8 mouse cellular contexts compared by ENCODE assay signal in the genomic region with DNA sequence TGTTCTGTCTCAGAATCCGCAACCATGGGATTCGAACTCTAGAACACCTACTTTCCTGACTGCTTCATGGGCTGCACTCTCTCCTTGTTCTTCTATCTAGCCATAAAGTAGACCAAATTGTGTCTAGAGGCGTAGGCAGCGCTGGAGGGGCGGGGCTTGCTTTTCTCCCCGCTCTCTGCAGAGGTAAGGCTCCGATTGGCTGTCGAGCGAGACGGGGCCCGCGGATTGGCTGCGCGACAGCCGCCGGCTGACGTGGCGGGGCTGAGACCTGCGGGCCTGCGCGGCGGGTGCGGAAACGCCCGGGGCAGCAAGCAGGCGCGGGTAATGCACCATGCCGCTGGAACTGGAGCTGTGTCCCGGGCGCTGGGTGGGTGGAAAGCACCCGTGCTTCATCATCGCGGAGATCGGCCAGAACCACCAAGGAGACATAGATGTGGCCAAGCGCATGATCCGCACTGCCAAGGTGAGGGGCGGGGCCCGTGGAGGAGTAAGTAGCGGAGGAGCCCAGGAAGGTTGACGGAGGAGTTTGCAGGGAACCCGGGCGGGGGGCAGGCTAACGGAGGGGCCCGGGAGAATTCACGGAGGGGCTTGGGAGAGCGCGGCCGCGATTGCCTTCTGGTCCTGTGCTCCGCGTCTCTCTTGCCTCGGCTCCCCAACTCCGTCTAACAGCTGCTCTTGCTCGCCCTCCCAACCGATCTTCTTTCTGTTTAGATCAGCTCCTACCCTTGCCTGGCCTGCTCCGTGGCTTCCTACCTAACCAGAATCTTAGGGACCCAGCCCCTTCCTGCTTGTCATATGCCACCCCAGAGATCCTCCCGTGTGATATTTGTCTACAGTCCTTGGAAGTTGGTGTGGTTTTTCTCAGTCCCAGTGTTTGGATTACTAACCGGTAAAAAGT. TPM values are rescaled to one million over a fixed set of nuclear protein-coding genes. Genes with fewer than 3 reads are reported as not detected.
DNase-seq lines count a peak whose midpoint lies in the region; ATAC-seq lines count a peak whose summit lies in the region.

TSS of gene Nans (plus strand) at position 221 of the 898 bp plus-strand sequence.

- DNase-seq in adrenal gland, adult (ENCODE audit: inconsistent age in 2 of 2, low spot score in 1 of 2): peak; percentile 97 to 98
- DNase-seq in embryo, embryonic 10.5 days (ENCODE audit: low spot score): peak; percentile 96
- DNase-seq in gastrocnemius, postnatal 14 days: peak; percentile 97
- peak; percentile 92 to 97 for DNase-seq in left cerebral cortex, postnatal 10 days (ENCODE audit: extremely low spot score in 1 of 2, low spot score in 2 of 2)
- DNase-seq in right cerebral cortex, postnatal 25 days: peak; percentile 95
- peak; percentile 93 to 96 for DNase-seq in urinary bladder, postnatal 4 days (ENCODE audit: low spot score in 2 of 2)

- peak; percentile 87 for ATAC-seq in inflammation-experienced regulatory T-cells, adult 6 months
- peak; percentile 93 for ATAC-seq in megakaryocyte-erythroid progenitor cell, adult 5-6 weeks (replicated peaks; ENCODE audit: low FRiP score, low TSS enrichment, poor library complexity, severe bottlenecking)

- intact Hi-C loops in gastrocnemius, postnatal 14 days (cut with DNase I; ENCODE audit: low total_unique reads): no loop called here
- intact Hi-C loops in left cerebral cortex, postnatal 10 days (cut with DNase I): no loop called here

RNA-seq across cellular contexts. Expression of gene Nans, which starts in this region (rescaled TPM):
- 10 to 100 TPM; 23.6 to 29.1 TPM for total RNA-seq in gastrocnemius, postnatal 14 days (2021)
- 10 to 100 TPM; 63.1 to 97.7 (median 70.1) TPM for polyA plus RNA-seq in inflammation-experienced regulatory T-cells, adult 6 months (2017; shearing (Covaris generic))
- 10 to 100 TPM; 30.7 to 35.0 TPM for total RNA-seq in left cerebral cortex, postnatal 10 days (2021)
- 58.0 and 77.3 TPM in 2 replicates for total RNA-seq in megakaryocyte-erythroid progenitor cell, adult 5-6 weeks (2014; fragmentation: Nextera tagmentation)
- total RNA-seq in megakaryocyte-erythroid progenitor cell, adult 5-6 weeks (2017): 57.8 and 68.7 TPM in 2 replicates

Comparison
In these comparisons a context has a peak if more than half of its experiments do, and no peak if none do; other contexts are left out.
1. Peak in every context shown above with its lines: DNase-seq and ATAC-seq.